Mouse (Mus musculus): ENCODE measurements at regions not wholly inside any gene's neighbourhood (a gene's known extent, or its start where the extent isn't known, plus 50 kb on each side); places are given as distances from the start of the nearest gene placed in this dataset.

DNA sequence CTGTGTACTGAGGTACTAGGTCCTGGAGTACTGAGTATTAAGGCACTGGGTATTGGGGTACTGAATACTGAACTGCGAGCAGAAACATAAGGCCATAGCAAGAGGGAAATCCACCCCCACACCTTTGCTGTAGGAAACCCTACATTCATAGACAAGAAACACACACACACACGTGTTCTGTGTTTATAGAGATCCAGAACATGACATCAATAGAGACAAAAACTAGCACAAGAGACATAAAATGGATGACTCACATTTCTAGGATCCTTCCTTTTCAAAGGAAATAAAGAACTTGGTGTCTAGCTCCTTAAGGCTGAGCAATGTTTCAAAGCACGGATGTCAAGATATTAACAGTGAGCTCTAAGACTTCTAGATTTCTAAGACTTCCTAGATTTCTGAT lies 49.9 kb upstream of the Nepro start:
- Histone ChIP-seq H3K9me3 (replicated peaks) (no peaks in the 10 kb centered on the region), H3K36me3 (no peaks in the 10 kb centered on the region), H3K9ac (no peak overlapping the region), H3K4me2 (replicated peaks) (no peak overlapping the region), H3K4me3 (replicated peaks) (no peak overlapping the region), H3K27me3 (no peaks in the 10 kb centered on the region), H3K4me1 (peaks cover 28% of the 10 kb centered on the region), H3K27ac (replicated peaks) (no peak overlapping the region)
- WGBS = 93% methylated on average over 3 of the region's 3 CpGs
- no peak for ATAC-seq (ENCODE audit: insufficient number of reproducible peaks, low FRiP score, low TSS enrichment, low read depth)

DNA sequence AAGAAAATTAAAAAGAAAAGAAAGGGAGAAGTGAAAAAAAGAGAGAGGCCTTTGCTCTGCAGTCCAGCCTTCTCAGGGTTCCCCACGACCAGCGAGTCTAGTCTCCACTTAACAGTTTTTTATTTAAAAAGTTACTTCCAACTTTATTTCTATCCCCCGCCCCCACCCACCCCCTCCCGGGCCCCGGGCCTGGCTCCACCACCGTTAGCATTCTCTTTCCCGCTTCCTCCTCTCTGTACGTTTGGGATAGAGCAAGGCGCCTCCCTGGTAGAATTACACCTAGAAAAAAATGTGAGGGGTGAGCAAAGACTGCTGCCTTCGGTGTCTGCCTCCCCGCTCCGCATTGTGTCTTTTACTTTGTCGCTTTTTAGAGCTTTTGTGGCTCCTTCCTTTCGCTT lies 51.7 kb upstream of the Nepro start:
- Histone ChIP-seq H3K9me3 (replicated peaks) (no peaks in the 10 kb centered on the region), H3K27me3 (no peaks in the 10 kb centered on the region), H3K27ac (replicated peaks) (peak overlapping the region; percentile 80), H3K4me1 (peaks cover 21% of the 10 kb centered on the region), H3K9ac (no peak overlapping the region), H3K4me2 (replicated peaks) (peak overlapping the region; percentile 32; the same call in 1 of the 2 replicates), H3K36me3 (no peaks in the 10 kb centered on the region), H3K4me3 (replicated peaks) (no peak overlapping the region)
- ATAC-seq (ENCODE audit: insufficient number of reproducible peaks, low FRiP score, low TSS enrichment, low read depth) = peak; percentile 64
- WGBS = 8% methylated on average over 14 of the region's 14 CpGs

DNA sequence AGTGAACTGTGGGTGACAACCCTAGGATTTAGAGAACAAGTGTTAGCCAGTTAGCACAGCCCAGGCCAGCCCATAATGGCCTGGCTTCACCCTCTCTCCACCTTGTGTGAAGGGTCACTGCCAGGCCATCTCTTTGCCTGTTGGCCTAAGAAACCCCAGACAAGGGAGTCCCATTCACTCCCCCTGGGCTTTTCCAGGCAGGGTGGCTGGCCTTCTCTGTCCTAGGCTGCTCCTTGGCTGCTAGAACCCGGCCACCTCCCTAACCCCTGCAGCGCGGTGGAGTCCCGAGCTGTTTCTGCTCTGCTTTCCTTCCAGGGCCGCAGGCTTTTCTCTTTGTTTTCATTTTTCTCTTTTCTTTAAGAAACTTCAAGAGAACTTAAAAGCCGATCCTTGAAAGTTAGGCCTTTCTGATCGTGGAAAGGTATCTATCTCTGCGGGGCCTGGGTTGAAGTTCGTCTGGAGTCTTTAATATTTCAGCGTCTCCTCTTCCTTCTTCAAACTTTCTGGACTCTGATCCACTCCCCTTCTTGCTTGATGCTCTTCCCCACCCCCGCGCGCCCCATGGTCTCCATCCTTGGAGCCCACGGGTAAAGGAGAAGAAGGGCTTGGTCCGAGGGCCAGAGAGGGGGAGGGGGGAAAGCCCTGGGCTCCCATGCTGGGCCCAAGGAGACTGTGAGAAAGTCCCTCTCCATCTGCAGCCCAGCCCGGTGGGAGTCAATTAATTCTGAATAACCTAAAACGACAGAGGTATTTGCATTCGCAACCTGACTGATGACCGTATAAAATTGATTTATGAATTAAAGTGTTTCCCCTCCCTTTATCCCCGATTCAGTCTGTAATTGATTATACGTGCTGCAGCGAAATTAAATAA lies 52.3 kb upstream of the Nepro start:
- ATAC-seq (ENCODE audit: insufficient number of reproducible peaks, low FRiP score, low TSS enrichment, low read depth) = peak; percentile 30
- Histone ChIP-seq H3K9me3 (replicated peaks) (no peaks in the 10 kb centered on the region), H3K27ac (replicated peaks) (peak overlapping the region; percentile 80), H3K36me3 (no peaks in the 10 kb centered on the region), H3K4me2 (replicated peaks) (peak overlapping the region; percentile 32; the same call in 1 of the 2 replicates), H3K4me1 (peaks cover 25% of the 10 kb centered on the region), H3K9ac (no peak overlapping the region), H3K27me3 (no peaks in the 10 kb centered on the region), H3K4me3 (replicated peaks) (no peak overlapping the region)
- WGBS = 19% methylated on average over 22 of the region's 22 CpGs

DNA sequence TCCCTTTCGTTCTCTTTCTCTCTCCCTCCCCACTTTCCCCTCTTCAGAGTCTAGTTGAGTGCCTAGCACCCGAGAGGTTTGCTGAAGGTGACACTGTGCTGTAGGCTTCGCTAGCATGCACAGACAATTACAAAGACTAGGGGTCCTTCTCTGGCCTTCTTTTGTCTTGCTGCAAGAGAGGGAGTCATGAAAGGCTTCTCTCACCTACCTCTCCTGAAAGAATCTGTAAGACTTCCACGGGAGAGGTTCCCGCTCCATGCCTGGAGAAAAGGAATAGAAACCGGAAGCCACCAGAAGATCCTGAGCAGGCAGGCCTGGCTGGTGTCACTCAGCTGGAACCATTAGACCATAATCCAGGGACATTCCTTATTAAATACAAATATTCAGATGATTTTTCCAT lies 56.0 kb upstream of the Nepro start:
- no peaks in the 10 kb centered on the region for H3K9me3 ChIP-seq (replicated peaks)
- peaks cover 28% of the 10 kb centered on the region for H3K4me1 ChIP-seq
- H3K27ac ChIP-seq (replicated peaks) = no peak overlapping the region
- 87% methylated on average over 6 of the region's 6 CpGs for WGBS
- no peak for ATAC-seq (ENCODE audit: insufficient number of reproducible peaks, low FRiP score, low TSS enrichment, low read depth)
- H3K9ac ChIP-seq = no peak overlapping the region
- H3K4me2 ChIP-seq (replicated peaks) = no peak overlapping the region
- H3K36me3 ChIP-seq = no peaks in the 10 kb centered on the region
- no peak overlapping the region for H3K4me3 ChIP-seq (replicated peaks)
- no peaks in the 10 kb centered on the region for H3K27me3 ChIP-seq

DNA sequence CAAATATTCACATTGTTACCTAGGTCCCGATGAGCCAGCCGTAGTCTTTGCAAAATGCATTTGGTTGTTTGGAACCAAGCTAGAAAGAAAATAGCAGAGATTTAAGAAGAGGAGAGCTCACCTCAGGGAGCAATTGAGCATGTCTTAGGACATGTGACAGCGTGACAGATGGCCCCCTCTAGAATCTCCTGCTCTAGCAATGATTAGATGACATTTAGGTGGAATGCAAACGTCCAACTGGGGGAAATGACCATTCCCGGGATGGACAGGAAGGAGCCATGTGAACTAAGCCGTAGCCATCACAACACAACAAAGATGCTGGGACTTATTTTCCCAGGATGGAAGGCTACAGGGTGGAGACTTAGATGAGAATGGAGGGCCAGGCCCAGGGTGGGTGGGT lies 57.0 kb upstream of the Nepro start:
- no peaks in the 10 kb centered on the region for H3K9me3 ChIP-seq (replicated peaks)
- no peak overlapping the region for H3K4me3 ChIP-seq (replicated peaks)
- 0 out of 2 replicates have a peak overlapping the region, but pooled peaks have one; percentile 25 for H3K27ac ChIP-seq (replicated peaks)
- H3K27me3 ChIP-seq = no peaks in the 10 kb centered on the region
- no peak for ATAC-seq (ENCODE audit: insufficient number of reproducible peaks, low FRiP score, low TSS enrichment, low read depth)
- no peak overlapping the region for H3K9ac ChIP-seq
- peaks cover 20% of the 10 kb centered on the region for H3K4me1 ChIP-seq
- WGBS = 65% methylated on average over 6 of the region's 6 CpGs
- H3K36me3 ChIP-seq = no peaks in the 10 kb centered on the region
- no peak overlapping the region for H3K4me2 ChIP-seq (replicated peaks)

DNA sequence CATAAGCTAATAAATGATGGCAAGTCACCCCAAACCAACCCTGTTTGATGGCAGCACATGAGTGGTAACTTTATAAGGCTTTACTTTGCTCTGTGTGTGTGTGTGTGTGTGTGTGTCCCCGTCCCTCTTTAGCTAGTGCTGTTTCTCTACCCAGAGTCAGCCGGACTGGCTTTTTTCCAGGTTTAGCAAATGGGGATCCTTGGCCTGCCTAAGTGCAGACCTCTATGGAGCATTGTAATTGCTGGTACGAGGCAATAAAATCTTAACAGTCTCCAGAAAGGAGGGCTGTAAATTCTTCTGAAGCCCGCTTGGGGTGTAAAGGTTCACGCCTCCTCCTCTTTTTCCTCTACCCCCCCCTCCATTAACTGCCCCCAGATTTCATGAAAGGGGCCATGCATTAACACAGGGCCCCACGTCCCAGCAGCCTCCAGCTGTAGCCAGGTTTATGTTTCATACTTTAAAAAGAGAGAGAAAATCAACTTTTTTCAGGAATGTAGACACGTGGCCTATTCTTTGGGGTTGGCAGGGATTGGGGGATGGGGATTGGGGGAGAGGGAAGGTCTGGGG lies 57.6 kb upstream of the Nepro start:
- 32% methylated on average over 7 of the region's 7 CpGs for WGBS
- peaks cover 14% of the 10 kb centered on the region for H3K4me1 ChIP-seq
- H3K27ac ChIP-seq (replicated peaks) = peak overlapping the region; percentile 35; the same call in 1 of the 2 replicates

DNA sequence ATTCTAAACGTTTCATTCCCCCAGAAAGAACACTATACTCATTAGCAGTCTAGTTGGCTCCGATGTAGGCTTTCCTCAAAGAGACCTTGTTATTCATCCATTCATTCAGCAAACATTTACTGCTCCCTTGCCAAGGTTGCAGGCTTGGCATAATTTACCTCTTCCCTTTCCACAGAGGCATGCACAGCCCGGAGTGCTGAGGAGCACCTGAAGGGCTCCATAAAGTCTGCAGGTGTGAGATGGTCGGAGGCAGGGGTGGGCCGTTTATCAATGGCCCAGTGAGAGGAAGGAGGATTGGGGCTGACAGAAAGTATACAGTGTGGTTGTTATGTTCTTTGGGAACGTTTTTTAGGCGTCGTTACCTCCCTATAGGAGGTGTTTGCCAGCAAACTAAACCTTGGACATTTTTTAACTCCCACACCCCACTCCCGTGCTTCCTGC lies 58.6 kb upstream of the Nepro start:
- Histone ChIP-seq H3K27me3 (no peaks in the 10 kb centered on the region), H3K4me2 (replicated peaks) (no peak overlapping the region), H3K9me3 (replicated peaks) (no peaks in the 10 kb centered on the region), H3K4me3 (replicated peaks) (no peak overlapping the region), H3K9ac (no peak overlapping the region), H3K4me1 (0 out of 2 replicates have a peak, but pooled peaks cover 9% of the 10 kb centered on the region), H3K27ac (replicated peaks) (peak overlapping the region; percentile 35; the same call in 1 of the 2 replicates), H3K36me3 (no peaks in the 10 kb centered on the region)
- ATAC-seq (ENCODE audit: insufficient number of reproducible peaks, low FRiP score, low TSS enrichment, low read depth) = peak; percentile 66; the same call in 1 of the 2 replicates
- WGBS = 69% methylated on average over 9 of the region's 9 CpGs

More for the DNA sequence above, 57.6 kb upstream of the Nepro start:
- Histone ChIP-seq H3K4me2 (replicated peaks) (no peak overlapping the region), H3K4me3 (replicated peaks) (no peak overlapping the region), H3K36me3 (no peaks in the 10 kb centered on the region), H3K27me3 (no peaks in the 10 kb centered on the region), H3K9ac (no peak overlapping the region), H3K9me3 (replicated peaks) (no peaks in the 10 kb centered on the region)
- peak; percentile 68 for ATAC-seq (ENCODE audit: insufficient number of reproducible peaks, low FRiP score, low TSS enrichment, low read depth)

DNA sequence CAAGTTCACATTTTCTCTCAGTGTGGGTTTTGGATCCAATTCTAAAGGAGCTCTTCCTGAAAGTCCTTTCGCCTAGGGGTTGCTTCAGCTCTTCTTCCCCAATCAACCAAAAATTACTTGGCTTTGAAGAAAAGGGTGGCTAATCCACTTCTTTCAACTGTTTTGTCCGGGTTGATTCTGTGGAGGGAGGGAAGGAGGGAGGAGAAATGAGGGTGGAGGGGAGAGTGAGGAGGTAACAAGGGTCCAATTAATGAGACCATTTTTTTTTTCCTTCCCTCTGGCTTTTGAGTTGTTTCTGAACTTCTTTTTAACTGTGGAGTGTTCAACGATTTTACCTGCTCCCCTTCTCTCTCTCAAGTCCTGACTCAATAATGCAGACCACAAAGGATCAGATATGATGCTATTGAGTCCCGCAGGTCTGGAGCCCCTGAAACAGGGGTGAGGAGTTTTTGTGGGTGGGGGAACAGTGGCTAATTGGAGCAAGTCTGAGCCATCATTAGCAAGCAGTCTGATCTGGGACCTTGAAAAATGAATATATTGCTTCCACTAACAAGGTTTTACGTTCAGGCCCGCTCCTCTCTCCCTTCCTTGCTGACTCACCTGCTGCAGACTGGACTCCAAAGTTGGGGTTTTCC lies 61.0 kb upstream of the Nepro start:
- no peaks in the 10 kb centered on the region for H3K36me3 ChIP-seq
- H3K4me2 ChIP-seq (replicated peaks) = no peak overlapping the region
- ATAC-seq (ENCODE audit: insufficient number of reproducible peaks, low FRiP score, low TSS enrichment, low read depth) = no peak
- H3K27ac ChIP-seq (replicated peaks) = 0 out of 2 replicates have a peak overlapping the region, but pooled peaks have one; percentile 11
- H3K9me3 ChIP-seq (replicated peaks) = no peaks in the 10 kb centered on the region
- no peak overlapping the region for H3K4me3 ChIP-seq (replicated peaks)
- 0 out of 2 replicates have a peak, but pooled peaks cover 9% of the 10 kb centered on the region for H3K4me1 ChIP-seq
- no peaks in the 10 kb centered on the region for H3K27me3 ChIP-seq
- no peak overlapping the region for H3K9ac ChIP-seq
- 56% methylated on average over 6 of the region's 6 CpGs for WGBS

DNA sequence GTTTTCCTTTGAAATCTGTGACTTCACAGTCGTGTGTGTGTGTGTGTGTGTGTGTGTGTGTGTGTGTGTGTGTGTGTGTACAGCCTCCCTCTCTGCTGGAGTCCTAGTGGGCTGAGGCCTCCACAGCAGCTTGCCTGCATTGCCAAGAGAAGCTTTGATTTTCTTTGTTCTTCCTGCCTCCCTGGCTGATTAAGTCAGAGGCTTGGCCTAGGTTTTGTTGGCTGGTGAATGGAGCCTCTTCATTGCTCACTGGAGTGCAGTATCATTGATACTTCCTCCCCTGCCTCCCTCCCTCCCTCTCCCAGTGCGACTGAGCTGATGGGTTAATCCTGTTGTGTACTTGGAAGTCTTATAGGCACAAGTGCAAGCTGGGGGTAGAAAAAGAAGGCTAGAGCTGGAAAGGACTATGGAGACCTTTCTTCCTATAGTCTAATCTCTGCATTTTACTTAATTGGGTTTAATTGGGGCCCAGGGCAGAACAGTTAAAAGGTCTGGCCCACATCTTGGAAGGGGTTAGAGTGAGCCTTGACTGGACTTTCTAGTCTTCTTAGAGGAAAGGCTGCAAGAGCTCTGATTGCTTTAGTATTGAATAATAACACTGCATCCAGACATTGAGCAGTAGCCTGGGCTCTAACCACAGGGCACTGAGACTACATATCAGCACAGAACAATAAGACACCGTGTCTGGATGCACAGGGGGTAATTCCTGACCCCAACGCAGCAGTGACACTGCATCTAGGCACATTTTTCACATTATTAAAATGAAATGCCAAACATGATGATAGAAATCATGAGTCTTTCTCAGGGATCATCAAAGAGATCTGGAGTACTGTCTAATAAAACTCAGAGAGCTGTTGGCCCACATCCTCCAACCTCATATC lies 62.9 kb upstream of the Nepro start:
- H3K9me3 ChIP-seq (replicated peaks) = no peaks in the 10 kb centered on the region
- no peak overlapping the region for H3K9ac ChIP-seq
- H3K4me2 ChIP-seq (replicated peaks) = no peak overlapping the region
- WGBS = 54% methylated on average over 4 of the region's 4 CpGs
- no peaks in the 10 kb centered on the region for H3K27me3 ChIP-seq
- no peak overlapping the region for H3K27ac ChIP-seq (replicated peaks)
- no peaks in the 10 kb centered on the region for H3K36me3 ChIP-seq
- no peak for ATAC-seq (ENCODE audit: insufficient number of reproducible peaks, low FRiP score, low TSS enrichment, low read depth)
- H3K4me3 ChIP-seq (replicated peaks) = no peak overlapping the region
- H3K4me1 ChIP-seq = 0 out of 2 replicates have a peak, but pooled peaks cover 5% of the 10 kb centered on the region

DNA sequence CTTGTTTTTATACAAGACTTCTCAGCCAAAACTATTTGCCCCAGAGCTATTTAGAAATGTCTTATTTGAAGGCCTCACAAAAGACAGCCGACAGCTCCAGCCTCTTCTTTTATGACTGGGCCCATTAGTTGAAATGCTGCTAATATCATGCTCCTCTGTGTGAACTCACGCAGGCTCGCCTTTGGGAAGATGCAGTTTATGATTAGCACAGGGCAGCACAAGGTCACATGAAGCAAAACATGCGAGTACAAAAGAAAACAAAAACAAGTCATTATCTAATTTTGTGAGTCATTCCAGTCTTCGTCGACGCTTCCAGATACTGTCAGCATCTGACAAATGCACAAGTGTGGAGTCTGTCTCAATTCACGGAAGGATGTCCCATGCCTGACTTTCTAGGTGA lies 65.8 kb upstream of the Nepro start:
- ATAC-seq (ENCODE audit: insufficient number of reproducible peaks, low FRiP score, low TSS enrichment, low read depth) = no peak
- no peaks in the 10 kb centered on the region for H3K9me3 ChIP-seq (replicated peaks)
- no peaks in the 10 kb centered on the region for H3K27me3 ChIP-seq
- H3K4me1 ChIP-seq = peaks cover 4% of the 10 kb centered on the region; the same call in 1 of the 2 replicates
- WGBS = 37% methylated on average over 8 of the region's 8 CpGs
- no peak overlapping the region for H3K4me2 ChIP-seq (replicated peaks)
- no peak overlapping the region for H3K9ac ChIP-seq
- H3K36me3 ChIP-seq = no peaks in the 10 kb centered on the region
- H3K4me3 ChIP-seq (replicated peaks) = no peak overlapping the region
- H3K27ac ChIP-seq (replicated peaks) = no peak overlapping the region
